Comparison of ENCODE assay signal across 23 mouse cellular contexts in genomic region chr9:116183035-116183434, GRCm38 (mm10). TPM values are rescaled to one million over a fixed set of nuclear protein-coding genes. Genes with fewer than 3 reads are reported as not detected.
DNase-seq lines count a peak whose midpoint lies in the region; ATAC-seq lines count a peak whose summit lies in the region.
"Had no signal": no experiment of that assay in that cellular context is flagged by ENCODE, and none has a peak within 500 bp of the region (broad histone marks: within the 10 kb centered on the region; RNA-seq: fewer than 3 reads in every experiment).

No protein-coding gene starts in this region.

- H3K4me3 ChIP-seq in hindbrain, embryonic 14.5 days (replicated peaks; ENCODE audit: low read length), result no peak overlapping the region
- H3K4me3 ChIP-seq: embryonic facial prominence, embryonic 10.5 days; embryonic facial prominence, embryonic 12.5 days; forebrain, embryonic 13.5 days; forebrain, embryonic 15.5 days had no signal

- H3K36me3 ChIP-seq in hindbrain, embryonic 14.5 days (replicated peaks; ENCODE audit: control insufficient read depth, insufficient read depth), result no peaks in the 10 kb centered on the region
- H3K36me3 ChIP-seq: embryonic facial prominence, embryonic 10.5 days; embryonic facial prominence, embryonic 12.5 days; forebrain, embryonic 15.5 days; G1E had no signal

- H3K27ac ChIP-seq in hindbrain, embryonic 14.5 days, result no peak overlapping the region
- H3K27ac ChIP-seq: embryonic facial prominence, embryonic 10.5 days; embryonic facial prominence, embryonic 12.5 days; forebrain, embryonic 13.5 days; forebrain, embryonic 15.5 days had no signal

- no peaks in the 10 kb centered on the region for H3K9me3 ChIP-seq in hindbrain, embryonic 14.5 days (ENCODE audit: control insufficient read depth, low read length)
- H3K9me3 ChIP-seq: embryonic facial prominence, embryonic 10.5 days; embryonic facial prominence, embryonic 12.5 days; forebrain, embryonic 13.5 days; forebrain, embryonic 15.5 days had no signal

- no peak overlapping the region for H3K4me2 ChIP-seq in hindbrain, embryonic 14.5 days (replicated peaks)
- H3K4me2 ChIP-seq: embryonic facial prominence, embryonic 12.5 days; forebrain, embryonic 13.5 days; forebrain, embryonic 15.5 days had no signal

- no peaks in the 10 kb centered on the region for H3K27me3 ChIP-seq in hindbrain, embryonic 14.5 days (ENCODE audit: control insufficient read depth, insufficient read depth, low read length)
- H3K27me3 ChIP-seq: CH12.LX; embryonic facial prominence, embryonic 12.5 days; forebrain, embryonic 13.5 days; forebrain, embryonic 15.5 days; Patski had no signal

- no peaks in the 10 kb centered on the region for H3K4me1 ChIP-seq in hindbrain, embryonic 14.5 days (replicated peaks; ENCODE audit: control insufficient read depth, insufficient read depth, low read length)
- H3K4me1 ChIP-seq: embryonic facial prominence, embryonic 10.5 days; embryonic facial prominence, embryonic 12.5 days; forebrain, embryonic 13.5 days; forebrain, embryonic 15.5 days had no signal

- no peak for ATAC-seq in hindbrain, embryonic 14.5 days (ENCODE audit: low FRiP score)
- ATAC-seq: activated CD4-positive, CD25-positive, alpha-beta regulatory T cell, adult 4 months; CD4-positive, CD25-positive, alpha-beta regulatory T cell, adult 4 months; forebrain, embryonic 13.5 days; forebrain, embryonic 15.5 days; forebrain, postnatal 0 days; Patski had no signal

- WGBS in hindbrain, embryonic 14.5 days, result 94% methylated on average over 6 of the region's 6 CpGs

- no peak overlapping the region for H3K9ac ChIP-seq in hindbrain, embryonic 14.5 days
- H3K9ac ChIP-seq: embryonic facial prominence, embryonic 12.5 days; forebrain, embryonic 13.5 days; forebrain, embryonic 15.5 days; forebrain, postnatal 0 days had no signal

- DNase-seq in adrenal gland, postnatal 10 days, result peak; percentile 57
- no peak for DNase-seq in adrenal gland, postnatal 25 days
- peak; percentile 88 for DNase-seq in heart, adult 11 months
- no peak for DNase-seq in heart, adult 18-20 months
- peak; percentile 11 for DNase-seq in naive thymus-derived CD4-positive, alpha-beta T cell, adult 2 months (ENCODE audit: low read depth)
- no peak for DNase-seq in hindbrain, embryonic 14.5 days (ENCODE audit: low spot score)
- DNase-seq: adrenal gland, adult 8-10 months; B cell, adult 2 months; cerebellum, adult 11-12 months; cerebellum, adult 2 months; cerebellum, adult 9-10 months; cerebellum, postnatal 10 days; cerebellum, postnatal 25 days; forebrain, postnatal 0 days had no signal

RNA-seq across cellular contexts. Expression of gene Tgfbr2, which starts 7.9 kb away (rescaled TPM):
- 10 to 100 TPM; 65.0 to 70.8 TPM for total RNA-seq in adrenal gland, postnatal 10 days (2021)
- total RNA-seq in adrenal gland, postnatal 25 days (2021), result 61.2 and 69.9 TPM in 2 replicates
- total RNA-seq in heart, adult 18-20 months (2021), result 10 to 100 TPM; 28.7 to 33.6 TPM
- polyA plus RNA-seq in hindbrain, embryonic 14.5 days (2014; fragmentation: Nextera tagmentation; extraction: Ambion mirVana), result 10.9 and 11.4 TPM in 2 replicates
- polyA plus RNA-seq: G1E had no signal

Comparison
In these comparisons a context has a peak if more than half of its experiments do, and no peak if none do; other contexts are left out.
1. DNase-seq: peak in adrenal gland, postnatal 10 days (single experiment), heart, adult 11 months (single experiment) and naive thymus-derived CD4-positive, alpha-beta T cell, adult 2 months (single experiment); none in adrenal gland, postnatal 25 days (single experiment), heart, adult 18-20 months (0 of 2) and hindbrain, embryonic 14.5 days (single experiment).